Mouse (Mus musculus): Measurements from ENCODE around the gene Zfpl1.

GRCm38 (mm10) chr19:6047899-6048166, 36.9 kb downstream of the Zfpl1 start:
- TF ChIP-seq CTCF (IDR thresholded peaks at IDR 0.05; ENCODE audit: low read depth): no peak
- TF ChIP-seq EP300 (IDR thresholded peaks at IDR 0.05; ENCODE audit: low read depth): no peak

Data from heart, postnatal 0 days (tissue).